In genomic region chr5:103208869-103209268, GRCm38 (mm10) we compare ENCODE assay signal across 11 mouse cellular contexts. TPM values are rescaled to one million over a fixed set of nuclear protein-coding genes. Genes with fewer than 3 reads are reported as not detected.
DNase-seq lines count a peak whose midpoint lies in the region; ATAC-seq and TF ChIP-seq lines count a peak whose summit lies in the region.
"Had no signal": no experiment of that assay in that cellular context is flagged by ENCODE, and none has a peak within 500 bp of the region (broad histone marks: within the 10 kb centered on the region; RNA-seq: fewer than 3 reads in every experiment).

No protein-coding gene starts in this region.

- H3K4me2 ChIP-seq in heart, postnatal 0 days (ENCODE audit: low read depth, low read length), result peak overlapping the region; percentile 67
- H3K4me2 ChIP-seq in neural tube, embryonic 12.5 days (replicated peaks), result peak overlapping the region; percentile 53

- DNase-seq in heart, postnatal 0 days (ENCODE audit: low spot score), result no peak
- DNase-seq in heart, adult 2 months, result no peak
- peak; percentile 63 to 65 for DNase-seq in cerebellum, adult 18-20 months
- DNase-seq in hindbrain, embryonic 10.5 days (ENCODE audit: low spot score), result no peak
- no peak for DNase-seq in urinary bladder, postnatal 25 days (ENCODE audit: low spot score)
- DNase-seq in gastrocnemius, postnatal 10 days, result no peak
- DNase-seq in spleen, adult 18-20 months, result no peak
- DNase-seq: kidney, adult 18-20 months; lung, adult 2 months had no signal

- no peaks in the 10 kb centered on the region for H3K27me3 ChIP-seq in heart, postnatal 0 days (ENCODE audit: control insufficient read depth, insufficient read depth, low read length)
- H3K27me3 ChIP-seq in heart, adult 2 months (ENCODE audit: control insufficient read depth, insufficient read depth, low read length), result no peaks in the 10 kb centered on the region
- no peaks in the 10 kb centered on the region for H3K27me3 ChIP-seq in hindbrain, embryonic 10.5 days (ENCODE audit: insufficient read depth, poor library complexity, severe bottlenecking)
- no peaks in the 10 kb centered on the region for H3K27me3 ChIP-seq in neural tube, embryonic 12.5 days (replicated peaks)

- H3K79me2 ChIP-seq in heart, adult 2 months (replicated peaks; ENCODE audit: control insufficient read depth, insufficient read depth, low read length), result no peaks in the 10 kb centered on the region

- no peak for TF ChIP-seq CTCF in heart, postnatal 0 days (IDR thresholded peaks at IDR 0.05; ENCODE audit: low read depth)
- no peak for TF ChIP-seq CTCF in heart, adult 2 months (IDR thresholded peaks at IDR 0.05)

- intact Hi-C loops in heart, adult 2 months (cut with DNase I), result no loop called here

- H3K36me3 ChIP-seq in heart, postnatal 0 days (replicated peaks; ENCODE audit: control insufficient read depth, insufficient read depth, low read length), result no peaks in the 10 kb centered on the region
- no peaks in the 10 kb centered on the region for H3K36me3 ChIP-seq in heart, adult 2 months (ENCODE audit: control insufficient read depth, insufficient read depth, low read length)
- peaks cover 19% of the 10 kb centered on the region for H3K36me3 ChIP-seq in hindbrain, embryonic 10.5 days
- H3K36me3 ChIP-seq in neural tube, embryonic 12.5 days, result no peaks in the 10 kb centered on the region

- H3K4me1 ChIP-seq in heart, postnatal 0 days (ENCODE audit: control insufficient read depth, insufficient read depth), result no peaks in the 10 kb centered on the region
- H3K4me1 ChIP-seq in heart, adult 2 months (ENCODE audit: control insufficient read depth, insufficient read depth, low read length), result no peaks in the 10 kb centered on the region
- peaks cover 42% of the 10 kb centered on the region for H3K4me1 ChIP-seq in hindbrain, embryonic 10.5 days (replicated peaks)
- peaks cover 11% of the 10 kb centered on the region for H3K4me1 ChIP-seq in neural tube, embryonic 12.5 days

- no peak overlapping the region for H3K9ac ChIP-seq in heart, postnatal 0 days (replicated peaks; ENCODE audit: low read depth, low read length)
- H3K9ac ChIP-seq in heart, adult 2 months (ENCODE audit: low read depth, low read length), result no peak overlapping the region
- H3K9ac ChIP-seq in neural tube, embryonic 12.5 days, result peak overlapping the region; percentile 49; the same call in 1 of the 2 replicates

- WGBS in heart, postnatal 0 days, result 60% methylated on average over 8 of the region's 8 CpGs
- 51% methylated on average over 8 of the region's 8 CpGs for WGBS in heart, adult 2 months
- WGBS in hindbrain, embryonic 10.5 days, result 47% methylated on average over 8 of the region's 8 CpGs
- 47% methylated on average over 8 of the region's 8 CpGs for WGBS in neural tube, embryonic 12.5 days

- no peak overlapping the region for H3K4me3 ChIP-seq in heart, postnatal 0 days (ENCODE audit: low read depth, low read length)
- H3K4me3 ChIP-seq in heart, adult 2 months, result no peak overlapping the region
- H3K4me3 ChIP-seq in hindbrain, embryonic 10.5 days, result peak overlapping the region; percentile 56
- peak overlapping the region; percentile 44 for H3K4me3 ChIP-seq in neural tube, embryonic 12.5 days
- H3K4me3 ChIP-seq: myocyte had no signal

- H3K9me3 ChIP-seq in heart, postnatal 0 days (replicated peaks; ENCODE audit: control insufficient read depth, low read length), result no peaks in the 10 kb centered on the region
- H3K9me3 ChIP-seq in hindbrain, embryonic 10.5 days, result no peaks in the 10 kb centered on the region
- no peaks in the 10 kb centered on the region for H3K9me3 ChIP-seq in neural tube, embryonic 12.5 days

- TF ChIP-seq EP300 in heart, postnatal 0 days (IDR thresholded peaks at IDR 0.05; ENCODE audit: low read depth), result no peak
- no peak for TF ChIP-seq EP300 in heart, adult 2 months (IDR thresholded peaks at IDR 0.05; ENCODE audit: insufficient read depth, low read depth, low read length)

- no peak for TF ChIP-seq POLR2A in heart, adult 2 months (IDR thresholded peaks at IDR 0.05; ENCODE audit: insufficient read depth, low read depth, low read length)

- no peak for ATAC-seq in heart, postnatal 0 days (ENCODE audit: insufficient read depth, low read depth)
- ATAC-seq in neural tube, embryonic 12.5 days (ENCODE audit: low FRiP score, low read depth), result no peak

- no peak overlapping the region for H3K27ac ChIP-seq in heart, postnatal 0 days (ENCODE audit: low read depth)
- no peak overlapping the region for H3K27ac ChIP-seq in heart, adult 2 months
- H3K27ac ChIP-seq in hindbrain, embryonic 10.5 days, result peak overlapping the region; percentile 40; the same call in 1 of the 2 replicates
- 0 out of 2 replicates have a peak overlapping the region, but pooled peaks have one; percentile 1 for H3K27ac ChIP-seq in neural tube, embryonic 12.5 days

RNA-seq across cellular contexts. Expression of gene Mapk10, which starts 2.3 kb away (rescaled TPM):
- 3.9 and 11.6 TPM in 2 replicates for total RNA-seq in heart, postnatal 0 days (2014; rRNA removed; ENCODE audit: low replicate concordance)
- 6.5 and 7.0 TPM in 2 replicates for polyA plus RNA-seq in heart, postnatal 0 days (2015; fragmentation: Nextera tagmentation; extraction: Ambion mirVana)
- 10 to 100 TPM; 25.7 to 32.0 TPM for total RNA-seq in heart, adult 2 months (2021)
- polyA plus RNA-seq in heart, adult 2 months (2012; rRNA removed), result 5.8 and 14.6 TPM in 2 replicates
- polyA plus RNA-seq in hindbrain, embryonic 10.5 days (2016; fragmentation: Nextera tagmentation; extraction: Ambion mirVana), result 18.2 and 48.1 TPM in 2 replicates
- polyA plus RNA-seq in neural tube, embryonic 12.5 days (2016; fragmentation: Nextera tagmentation; extraction: Ambion mirVana), result 64.5 and 72.0 TPM in 2 replicates
- 1 to 10 TPM in 1 of 2 experiments, under 1 TPM in 1; 0.52 to 1.1 TPM for total RNA-seq in gastrocnemius, postnatal 10 days (2021)

Comparison
In these comparisons a context has a peak if more than half of its experiments do, and no peak if none do; other contexts are left out.
1. DNase-seq: peak in cerebellum, adult 18-20 months (2 of 2); none in heart, postnatal 0 days (single experiment), heart, adult 2 months (0 of 2), hindbrain, embryonic 10.5 days (single experiment), urinary bladder, postnatal 25 days (single experiment), gastrocnemius, postnatal 10 days (single experiment) and spleen, adult 18-20 months (0 of 2).
2. H3K27ac ChIP-seq: peak in hindbrain, embryonic 10.5 days (single experiment) and neural tube, embryonic 12.5 days (single experiment); none in heart, postnatal 0 days (single experiment) and heart, adult 2 months (single experiment).
3. H3K4me3 ChIP-seq: peak in hindbrain, embryonic 10.5 days (single experiment) and neural tube, embryonic 12.5 days (single experiment); none in heart, postnatal 0 days (single experiment) and heart, adult 2 months (single experiment).